Mouse (Mus musculus): ENCODE measurements at regions not wholly inside any gene's neighbourhood (a gene's known extent, or its start where the extent isn't known, plus 50 kb on each side); places are given as distances from the start of the nearest gene placed in this dataset.

- no peak for TF ChIP-seq USF1 (IDR thresholded peaks at IDR 0.05; ENCODE audit: low read depth)
- no peak for TF ChIP-seq POLR2A (IDR thresholded peaks at IDR 0.05; ENCODE audit: insufficient read length, low read depth)
- TF ChIP-seq MAX (IDR thresholded peaks at IDR 0.05; ENCODE audit: low read depth), result no peak
- no peak for TF ChIP-seq TCF12 (IDR thresholded peaks at IDR 0.05; ENCODE audit: insufficient read depth, poor library complexity, severe bottlenecking)
- TF ChIP-seq POLR2AphosphoS2 (IDR thresholded peaks at IDR 0.05; ENCODE audit: insufficient read length, low read depth), result no peak
Measured at GRCm38 (mm10) chr12:94283572-94283971, 1408.5 kb upstream of the Flrt2 start.

All from myocyte (in vitro differentiated cells).